Mouse (Mus musculus) embryo, embryonic 9.5 days (tissue): ENCODE data around the gene Xkr7.

Source experiments
- DNase-seq: peaks from one replicate; pipeline ENCODE4 v3.0.0-alpha.2; 2017; ENCODE audit errors: extremely low spot score

Gene Xkr7

GRCm38 (mm10) chr2:153071491-153072184 lies 40.0 kb downstream of the Xkr7 start:
- DNase-seq = no peak

- no peak for DNase-seq
Observed at GRCm38 (mm10) chr2:153074651-153075050, 43.0 kb downstream of the Xkr7 start.

GRCm38 (mm10) chr2:153075961-153076360 lies 44.3 kb downstream of the Xkr7 start:
- DNase-seq = no peak

- DNase-seq = peak; percentile 88
Observed at GRCm38 (mm10) chr2:153080841-153081523, 49.3 kb downstream of the Xkr7 start.

- no peak for DNase-seq
Observed at GRCm38 (mm10) chr2:153081866-153082265, 50.2 kb downstream of the Xkr7 start.

GRCm38 (mm10) chr2:153083275-153083674 lies 51.6 kb downstream of the Xkr7 start:
- DNase-seq = no peak

- no peak for DNase-seq
Observed at GRCm38 (mm10) chr2:153083824-153084223, 52.2 kb downstream of the Xkr7 start.

- DNase-seq = no peak
Observed at GRCm38 (mm10) chr2:153084261-153084976, 52.8 kb downstream of the Xkr7 start.

GRCm38 (mm10) chr2:153085556-153085955 lies 53.9 kb downstream of the Xkr7 start:
- DNase-seq = no peak

GRCm38 (mm10) chr2:153086166-153086565 lies 54.5 kb downstream of the Xkr7 start:
- DNase-seq = no peak

GRCm38 (mm10) chr2:153087091-153087490 lies 55.4 kb downstream of the Xkr7 start:
- no peak for DNase-seq

GRCm38 (mm10) chr2:153089316-153089715 lies 57.7 kb downstream of the Xkr7 start:
- no peak for DNase-seq

- DNase-seq = no peak
Observed at GRCm38 (mm10) chr2:153090551-153091165, 59.0 kb downstream of the Xkr7 start.
